Mouse (Mus musculus) adrenal gland, adult (tissue): Measurements from ENCODE around the gene Gpr141.

Source experiments
- DNase-seq, 2 experiments: peaks; one replicate each; pipeline ENCODE4 v3.0.0; 2022 to 2023; ENCODE audit warnings: low spot score in 1 of 2; ENCODE audit not compliant: inconsistent age in 2 of 2

The Gpr141 gene

GRCm38 (mm10) chr13:19734597-19734996 lies 89.5 kb downstream of the Gpr141 start:
- DNase-seq, result no peak

GRCm38 (mm10) chr13:19730826-19731225 lies 93.2 kb downstream of the Gpr141 start:
- peak in 1 of 2 experiments; percentile 35 for DNase-seq

DNA sequence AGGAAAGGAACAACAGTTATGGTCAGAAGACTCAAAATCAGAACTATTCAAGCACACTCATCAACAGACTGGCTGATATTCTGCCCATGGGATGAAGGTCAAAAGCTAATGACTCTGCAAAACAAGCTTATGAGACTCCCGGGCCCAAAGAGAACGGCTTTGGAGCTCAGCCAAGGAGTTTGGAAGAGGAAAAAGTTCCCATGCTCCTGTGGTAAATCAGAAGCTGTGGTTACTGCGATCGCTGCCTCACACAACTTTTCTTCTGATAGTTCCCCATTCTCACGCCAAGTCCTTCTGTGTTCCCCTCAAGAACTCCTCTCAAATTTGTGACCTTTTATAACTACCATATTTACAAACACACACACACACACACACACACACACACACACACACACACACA lies 105.1 kb downstream of the Gpr141 start:
- DNase-seq, result peak; percentile 36 to 73

- no peak for DNase-seq
Measured at GRCm38 (mm10) chr13:19717201-19717600, 106.9 kb downstream of the Gpr141 start.

GRCm38 (mm10) chr13:19703806-19704205 lies 120.3 kb downstream of the Gpr141 start:
- no peak for DNase-seq

GRCm38 (mm10) chr13:19701443-19702078 lies 122.5 kb downstream of the Gpr141 start:
- DNase-seq, result no peak

DNA sequence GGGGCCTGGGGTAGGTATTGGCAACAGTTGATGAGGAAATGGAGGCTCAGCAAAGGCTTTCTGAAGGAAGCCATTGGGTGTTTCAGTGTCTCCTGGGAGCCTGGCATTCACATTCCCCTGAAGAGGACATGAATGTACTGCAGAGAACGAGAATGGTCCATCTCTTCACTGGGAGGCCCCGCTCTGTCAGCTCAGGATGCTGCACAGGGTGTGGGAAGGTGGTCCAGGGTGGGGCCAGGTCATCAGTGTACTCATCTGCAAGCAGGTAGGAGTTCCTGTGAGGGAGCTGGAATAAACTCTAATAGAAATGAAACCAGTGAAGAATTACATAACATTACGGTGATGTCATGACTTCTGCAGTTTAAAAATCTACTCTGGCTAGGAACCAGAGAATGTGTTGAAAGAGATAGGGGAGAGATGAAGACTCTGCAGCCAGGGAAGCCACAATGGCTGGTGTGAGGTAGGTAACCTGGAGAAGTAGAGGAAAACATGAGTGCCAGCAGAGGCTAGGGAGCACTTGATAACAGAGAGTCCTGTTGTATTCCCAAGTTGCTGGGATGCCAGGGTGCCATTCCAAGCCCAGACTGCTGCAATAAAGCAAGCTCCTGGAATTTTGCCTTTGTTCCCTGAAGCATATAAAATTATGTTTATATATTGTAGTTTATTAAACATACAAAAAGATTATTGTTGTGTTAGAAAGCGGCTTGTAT lies 123.2 kb downstream of the Gpr141 start:
- DNase-seq, result peak in 1 of 2 experiments; percentile 67
